Mouse (Mus musculus) liver, embryonic 16.5 days (tissue): Measurements from ENCODE around the gene Slco2b1. TPM values are rescaled to one million over a fixed set of nuclear protein-coding genes. Genes with fewer than 3 reads are reported as not detected.
A peak's percentile ranks its signal among the peaks of the same experiment; 100 is the strongest.

Experiments used
- ATAC-seq: fragments of 200-750 bp; cut with Nextera tagmentation; 2 replicates; pipeline ENCODE4 v1.8.0; 2017; ENCODE audit warnings: low read depth, mild to moderate bottlenecking, moderate number of reproducible peaks, moderate library complexity
- H3K27ac ChIP-seq: fragments of 300-500 bp; sonication (generic); 2 replicates; pipeline ENCODE4 v1.5.1; 2014; ENCODE audit warnings: mild to moderate bottlenecking, low read length
- H3K27me3 ChIP-seq: fragments of 300-500 bp; sonication (generic); 2 replicates; pipeline ENCODE4 v1.6.1; 2014; ENCODE audit warnings: low read depth, low read length, mixed read lengths; ENCODE audit not compliant: control insufficient read depth, insufficient read depth
- H3K36me3 ChIP-seq: fragments of 300-500 bp; sonication (generic); 2 replicates; pipeline ENCODE4 v1.6.1; 2014; ENCODE audit warnings: mild to moderate bottlenecking; ENCODE audit not compliant: control insufficient read depth, insufficient read depth
- H3K4me1 ChIP-seq: fragments of 300-500 bp; sonication (generic); 2 replicates; pipeline ENCODE4 v1.6.1; 2014; ENCODE audit warnings: low read depth, low read length, mixed read lengths; ENCODE audit not compliant: control insufficient read depth
- H3K4me2 ChIP-seq: fragments of 300-500 bp; sonication (generic); 2 replicates; pipeline ENCODE4 v1.6.1; 2014; ENCODE audit warnings: low read depth, low read length, mixed read lengths
- H3K4me3 ChIP-seq: fragments of 300-500 bp; sonication (generic); 2 replicates; pipeline ENCODE4 v1.5.1; 2014; ENCODE audit warnings: low read depth, mild to moderate bottlenecking, low read length
- H3K9ac ChIP-seq: fragments of 300-500 bp; sonication (generic); 2 replicates; pipeline ENCODE4 v1.6.1; 2014; ENCODE audit warnings: low read depth, low read length
- H3K9me3 ChIP-seq: fragments of 300-500 bp; sonication (generic); replicated peaks from 2 replicates; pipeline ENCODE4 v1.6.1; 2016; ENCODE audit warnings: low read length; ENCODE audit not compliant: control insufficient read depth
- WGBS: fragments of 180-500 bp; shearing (Covaris S2); extraction: QIAGEN DNeasy Blood & Tissue Kit; methylation state at CpG from one replicate; pipeline ENCODE4 v1.1.7; 2014; ENCODE audit not compliant: insufficient replicate concordance; 5-methylcytosine and 5-hydroxymethylcytosine counted together
- polyA plus RNA-seq: library from polyadenylated mRNA; unstranded; fragments of >200 nt; fragmentation: Nextera tagmentation; extraction: Ambion mirVana; gene quantifications from 2 replicates; pipeline ENCODE4 v1.2.1, GENCODE M21; 2015

Gene Slco2b1
- polyA plus RNA-seq, 1 experiment from 2014 or later = 0.58 TPM

GRCm38 (mm10) chr7:99680771-99681170 is 30.4 kb downstream of the Slco2b1 start:
- 0 out of 2 replicates have a peak, but pooled peaks have one; percentile 21 for ATAC-seq
- no peak overlapping the region for H3K27ac ChIP-seq
- no peak overlapping the region for H3K4me2 ChIP-seq
- no peaks in the 10 kb centered on the region for H3K36me3 ChIP-seq
- no peaks in the 10 kb centered on the region for H3K4me1 ChIP-seq
- no peaks in the 10 kb centered on the region for H3K27me3 ChIP-seq
- 62% methylated on average over 5 of the region's 5 CpGs for WGBS
- no peaks in the 10 kb centered on the region for H3K9me3 ChIP-seq
- H3K4me3 ChIP-seq = no peak overlapping the region
- no peak overlapping the region for H3K9ac ChIP-seq

DNA sequence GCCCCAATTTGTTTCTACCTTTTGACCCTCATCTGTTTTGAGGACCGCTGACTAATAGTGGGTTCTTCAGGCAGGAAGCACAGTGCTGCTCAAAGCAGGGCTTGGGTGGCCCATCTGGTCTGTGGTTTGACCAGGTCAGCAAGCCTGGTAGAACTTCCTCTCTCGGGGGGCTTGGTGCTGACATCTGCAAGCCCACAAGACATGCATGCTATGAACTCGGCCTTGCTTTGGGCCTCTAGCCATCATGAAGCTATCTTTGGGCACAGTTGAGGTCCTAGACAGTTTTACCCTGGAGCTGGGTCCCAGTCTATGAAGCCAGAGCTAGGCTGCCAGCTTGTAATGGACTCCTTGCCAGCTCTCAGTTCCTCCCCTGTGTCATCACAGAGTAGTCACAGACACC is 36.2 kb downstream of the Slco2b1 start:
- Histone ChIP-seq H3K27me3 (no peaks in the 10 kb centered on the region), H3K36me3 (no peaks in the 10 kb centered on the region), H3K4me3 (no peak overlapping the region), H3K4me2 (no peak overlapping the region), H3K9me3 (no peaks in the 10 kb centered on the region), H3K4me1 (no peaks in the 10 kb centered on the region), H3K27ac (no peak overlapping the region), H3K9ac (no peak overlapping the region)
- WGBS = 13% methylated on average over 3 of the region's 3 CpGs
- ATAC-seq = no peak

- H3K9ac ChIP-seq = no peak overlapping the region
- H3K4me1 ChIP-seq = no peaks in the 10 kb centered on the region
- H3K4me3 ChIP-seq = no peak overlapping the region
- 19% methylated on average over 5 of the region's 5 CpGs for WGBS
- H3K27me3 ChIP-seq = no peaks in the 10 kb centered on the region
- no peak overlapping the region for H3K4me2 ChIP-seq
- H3K27ac ChIP-seq = no peak overlapping the region
- H3K9me3 ChIP-seq = no peaks in the 10 kb centered on the region
- no peaks in the 10 kb centered on the region for H3K36me3 ChIP-seq
- no peak for ATAC-seq
Observed at GRCm38 (mm10) chr7:99674209-99674608, 36.9 kb downstream of the Slco2b1 start.

DNA sequence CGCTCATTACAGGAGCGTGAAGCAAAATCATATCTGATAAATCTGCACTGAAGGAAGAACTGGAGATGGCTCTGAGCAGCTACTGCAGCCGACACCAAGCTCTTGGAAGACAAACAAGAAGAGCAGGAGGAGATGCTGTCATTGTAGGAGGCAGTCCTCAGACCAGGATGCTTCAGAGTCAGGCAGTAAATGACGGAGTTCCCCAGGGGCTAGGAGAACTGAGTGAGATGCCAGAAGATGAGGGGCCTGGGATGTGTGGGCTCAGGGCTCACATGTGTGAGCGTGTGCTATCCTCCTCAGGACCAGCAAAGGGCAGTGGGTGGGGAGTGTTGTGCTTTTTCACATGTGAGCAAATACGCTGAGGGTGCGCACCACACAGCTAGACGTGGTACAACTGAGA is 38.0 kb downstream of the Slco2b1 start:
- Histone ChIP-seq H3K36me3 (no peaks in the 10 kb centered on the region), H3K27ac (no peak overlapping the region), H3K4me3 (no peak overlapping the region), H3K4me2 (no peak overlapping the region), H3K4me1 (no peaks in the 10 kb centered on the region), H3K9me3 (no peaks in the 10 kb centered on the region), H3K27me3 (no peaks in the 10 kb centered on the region), H3K9ac (no peak overlapping the region)
- 61% methylated on average over 8 of the region's 8 CpGs for WGBS
- no peak for ATAC-seq

- Histone ChIP-seq H3K4me2 (no peak overlapping the region), H3K4me3 (no peak overlapping the region), H3K9me3 (no peaks in the 10 kb centered on the region), H3K36me3 (no peaks in the 10 kb centered on the region), H3K9ac (no peak overlapping the region), H3K27ac (no peak overlapping the region), H3K4me1 (no peaks in the 10 kb centered on the region), H3K27me3 (no peaks in the 10 kb centered on the region)
- ATAC-seq = 0 out of 2 replicates have a peak, but pooled peaks have one; percentile 24
- WGBS = 58% methylated on average over 9 of the region's 9 CpGs
Observed at GRCm38 (mm10) chr7:99671544-99672435, 39.4 kb downstream of the Slco2b1 start.

- H3K36me3 ChIP-seq = no peaks in the 10 kb centered on the region
- WGBS = 62% methylated on average over 4 of the region's 4 CpGs
Observed at GRCm38 (mm10) chr7:99670915-99671314, 40.2 kb downstream of the Slco2b1 start.

DNA sequence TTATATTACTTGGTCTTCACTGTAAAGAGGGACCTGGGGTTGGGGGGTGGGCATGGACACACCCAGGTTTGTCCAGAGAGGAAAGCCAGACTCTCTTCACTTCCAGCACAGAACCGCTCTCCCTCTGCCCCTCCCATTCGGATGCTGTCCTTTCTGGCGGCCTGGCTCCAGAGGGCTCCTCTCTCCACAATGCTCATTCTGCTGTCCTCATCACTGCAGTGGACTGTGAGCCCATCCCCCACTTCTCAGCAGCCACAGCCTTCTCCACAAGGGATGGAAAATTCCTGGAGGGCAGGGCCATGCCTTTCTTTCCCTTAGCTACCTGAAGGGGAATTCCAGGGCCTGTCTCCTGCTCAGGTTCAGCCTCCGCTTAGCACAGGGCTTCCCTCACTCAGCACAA is 42.3 kb downstream of the Slco2b1 start:
- no peaks in the 10 kb centered on the region for H3K4me1 ChIP-seq
- H3K4me2 ChIP-seq = no peak overlapping the region
- no peaks in the 10 kb centered on the region for H3K36me3 ChIP-seq
- ATAC-seq = no peak
- no peaks in the 10 kb centered on the region for H3K27me3 ChIP-seq
- no peaks in the 10 kb centered on the region for H3K9me3 ChIP-seq
- no peak overlapping the region for H3K27ac ChIP-seq
- 54% methylated on average over 4 of the region's 4 CpGs for WGBS
- H3K4me3 ChIP-seq = no peak overlapping the region
- H3K9ac ChIP-seq = no peak overlapping the region

More at GRCm38 (mm10) chr7:99670915-99671314, 40.2 kb downstream of the Slco2b1 start:
- no peak overlapping the region for H3K4me2 ChIP-seq
- H3K4me1 ChIP-seq = no peaks in the 10 kb centered on the region
- H3K9me3 ChIP-seq = no peaks in the 10 kb centered on the region
- H3K27ac ChIP-seq = no peak overlapping the region
- ATAC-seq = no peak
- H3K4me3 ChIP-seq = no peak overlapping the region
- H3K27me3 ChIP-seq = no peaks in the 10 kb centered on the region
- no peak overlapping the region for H3K9ac ChIP-seq

DNA sequence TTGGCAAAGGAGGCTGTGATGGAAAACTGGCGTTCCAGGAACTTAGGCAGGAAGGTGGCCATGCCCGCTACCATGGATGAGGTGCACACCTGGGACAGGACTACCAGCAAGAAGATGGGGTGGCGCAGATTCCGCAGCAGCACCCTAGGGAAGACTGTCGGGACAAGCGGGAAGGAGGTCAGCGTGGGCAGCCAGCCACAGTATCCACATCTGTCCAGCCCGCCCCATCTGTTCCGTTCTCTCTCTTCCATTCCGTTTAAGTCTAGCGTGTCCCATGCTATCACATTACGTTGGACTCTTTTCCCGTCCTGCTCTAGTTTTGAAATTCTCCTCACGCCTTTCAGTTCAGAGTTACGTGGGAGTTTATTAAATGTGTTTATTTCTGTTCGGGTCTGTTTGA is 44.0 kb downstream of the Slco2b1 start:
- no peaks in the 10 kb centered on the region for H3K27me3 ChIP-seq
- no peaks in the 10 kb centered on the region for H3K4me1 ChIP-seq
- no peak overlapping the region for H3K4me2 ChIP-seq
- H3K9me3 ChIP-seq = no peaks in the 10 kb centered on the region
- H3K36me3 ChIP-seq = no peaks in the 10 kb centered on the region
- 80% methylated on average over 16 of the region's 16 CpGs for WGBS
- ATAC-seq = no peak
- no peak overlapping the region for H3K4me3 ChIP-seq
- no peak overlapping the region for H3K9ac ChIP-seq
- no peak overlapping the region for H3K27ac ChIP-seq

DNA sequence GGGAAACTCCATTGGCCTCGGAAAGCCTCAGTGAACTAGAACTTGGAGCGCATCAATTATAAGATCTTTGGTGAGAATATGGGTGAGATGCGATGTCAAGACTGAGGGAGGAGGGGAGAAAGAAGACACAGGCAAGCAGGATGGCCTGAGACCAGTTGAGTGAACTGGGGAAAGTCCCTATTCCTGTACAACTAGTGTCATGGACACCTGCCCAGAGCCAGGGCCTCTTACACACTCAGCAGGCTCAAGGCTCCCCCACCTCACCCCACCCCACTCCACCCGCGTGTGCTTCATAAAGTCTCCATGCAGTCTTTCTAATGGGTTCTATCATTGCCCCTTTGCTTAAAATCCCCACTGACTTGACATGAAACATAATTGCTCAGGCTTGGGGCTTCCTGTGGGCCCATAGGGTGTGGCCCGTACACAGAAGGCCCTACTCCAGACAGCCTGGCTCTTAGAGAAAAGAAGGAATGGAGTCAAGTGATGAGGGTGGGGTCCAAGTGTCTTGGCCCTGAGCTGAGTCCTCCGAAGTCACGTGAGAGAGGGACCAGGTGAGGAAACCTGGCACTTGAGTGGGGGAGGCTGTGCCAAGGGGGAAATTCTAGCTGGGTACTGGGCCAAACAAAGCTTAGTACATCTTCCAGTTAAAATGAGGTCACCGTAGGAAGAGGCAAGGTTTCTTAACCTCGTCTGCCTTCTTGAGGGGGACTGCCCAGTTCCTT is 45.2 kb downstream of the Slco2b1 start:
- H3K9me3 ChIP-seq = no peaks in the 10 kb centered on the region
- 69% methylated on average over 10 of the region's 10 CpGs for WGBS
- no peak overlapping the region for H3K4me3 ChIP-seq
- H3K9ac ChIP-seq = no peak overlapping the region
- H3K36me3 ChIP-seq = no peaks in the 10 kb centered on the region
- H3K4me2 ChIP-seq = no peak overlapping the region
- H3K27ac ChIP-seq = no peak overlapping the region
- no peak for ATAC-seq
- no peaks in the 10 kb centered on the region for H3K27me3 ChIP-seq
- no peaks in the 10 kb centered on the region for H3K4me1 ChIP-seq
